Mouse (Mus musculus): ENCODE measurements around the gene Rgsl1.

Gene Rgsl1

DNA sequence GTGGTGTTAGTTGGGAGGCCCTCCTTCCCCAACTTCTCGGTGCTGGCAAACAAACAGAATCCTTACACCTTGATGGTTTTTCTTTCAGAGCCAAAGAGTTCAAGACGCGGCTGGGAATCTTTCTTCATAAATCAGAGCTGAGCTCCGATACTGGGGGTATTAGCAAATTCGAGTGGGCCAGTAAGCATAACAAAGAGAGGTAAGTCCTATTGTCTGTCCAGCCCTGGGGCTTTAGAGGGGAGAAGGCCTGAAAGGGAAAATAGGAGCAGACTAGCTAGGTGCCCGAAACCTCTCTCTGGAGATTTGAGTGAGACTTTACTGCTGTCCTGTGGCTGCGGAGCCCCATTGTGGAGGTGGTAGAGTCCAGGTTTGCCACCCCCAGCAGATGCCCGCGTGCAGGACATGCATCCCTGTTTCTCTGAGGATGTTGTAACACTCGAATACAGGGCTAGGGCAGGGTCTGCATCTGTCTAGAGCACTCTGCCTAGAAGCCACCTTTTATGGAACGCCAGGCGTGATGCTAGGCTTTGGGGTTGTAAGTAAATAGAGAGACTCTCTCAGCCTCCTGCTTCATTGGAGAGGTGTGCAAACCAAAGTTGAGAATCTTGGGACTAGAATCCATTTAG lies 103.1 kb downstream of the Rgsl1 start:
- DNase-seq (ENCODE audit: low read depth): peak; percentile 27

DNA sequence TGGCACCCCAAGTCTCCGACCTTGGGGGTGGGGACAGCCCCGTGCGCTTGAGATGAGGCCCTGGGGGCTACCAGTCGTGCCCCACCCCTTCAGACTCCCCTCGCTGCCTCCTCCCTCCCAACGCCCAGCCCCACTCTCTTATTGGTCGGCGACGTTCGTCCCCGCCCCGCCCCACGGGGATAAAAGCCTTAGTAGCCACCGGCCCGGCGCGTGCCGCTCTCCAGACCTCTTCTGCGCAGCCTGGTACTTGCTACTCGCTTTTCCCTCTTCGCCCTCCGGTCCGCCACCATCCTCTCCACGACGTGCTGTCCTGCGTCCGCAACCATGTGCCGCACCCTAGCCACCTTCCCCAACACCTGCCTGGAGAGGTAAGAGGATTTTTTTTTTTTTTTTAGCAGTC lies 103.8 kb downstream of the Rgsl1 start, which contains the start of gene Rgs16:
Gene Rgs16, plus strand, starts transcription at position 205 of the 400 bp plus-strand sequence.
- DNase-seq (ENCODE audit: low read depth): peak; percentile 95

DNA sequence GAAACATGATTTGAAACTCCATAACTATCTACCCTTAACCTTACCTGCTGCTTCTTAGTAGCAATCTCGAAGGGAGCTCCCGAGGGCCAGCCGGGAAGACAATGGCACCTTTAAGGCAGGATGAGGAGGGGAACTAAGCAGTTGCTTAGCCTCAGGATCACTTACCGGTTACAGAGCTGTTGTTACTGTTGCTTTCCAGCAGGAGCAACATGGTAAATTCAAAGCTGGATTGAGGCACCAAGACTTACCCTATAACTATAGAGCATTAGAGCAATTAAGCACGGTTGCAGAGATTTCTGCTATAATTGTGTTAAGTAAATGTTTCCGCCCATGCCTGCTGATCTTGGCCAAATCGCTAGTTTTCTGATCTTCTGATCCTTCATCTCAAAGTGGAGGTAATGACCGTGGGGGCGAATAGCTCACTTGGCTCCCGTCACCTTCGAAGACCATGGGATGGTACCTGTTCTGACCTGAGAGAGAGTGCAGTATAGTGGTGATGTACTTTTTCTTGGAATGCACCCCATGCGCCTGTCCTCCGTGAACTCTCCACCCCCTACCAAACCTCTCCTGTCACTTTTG lies 104.4 kb downstream of the Rgsl1 start:
- no peak for DNase-seq (ENCODE audit: low read depth)

DNA sequence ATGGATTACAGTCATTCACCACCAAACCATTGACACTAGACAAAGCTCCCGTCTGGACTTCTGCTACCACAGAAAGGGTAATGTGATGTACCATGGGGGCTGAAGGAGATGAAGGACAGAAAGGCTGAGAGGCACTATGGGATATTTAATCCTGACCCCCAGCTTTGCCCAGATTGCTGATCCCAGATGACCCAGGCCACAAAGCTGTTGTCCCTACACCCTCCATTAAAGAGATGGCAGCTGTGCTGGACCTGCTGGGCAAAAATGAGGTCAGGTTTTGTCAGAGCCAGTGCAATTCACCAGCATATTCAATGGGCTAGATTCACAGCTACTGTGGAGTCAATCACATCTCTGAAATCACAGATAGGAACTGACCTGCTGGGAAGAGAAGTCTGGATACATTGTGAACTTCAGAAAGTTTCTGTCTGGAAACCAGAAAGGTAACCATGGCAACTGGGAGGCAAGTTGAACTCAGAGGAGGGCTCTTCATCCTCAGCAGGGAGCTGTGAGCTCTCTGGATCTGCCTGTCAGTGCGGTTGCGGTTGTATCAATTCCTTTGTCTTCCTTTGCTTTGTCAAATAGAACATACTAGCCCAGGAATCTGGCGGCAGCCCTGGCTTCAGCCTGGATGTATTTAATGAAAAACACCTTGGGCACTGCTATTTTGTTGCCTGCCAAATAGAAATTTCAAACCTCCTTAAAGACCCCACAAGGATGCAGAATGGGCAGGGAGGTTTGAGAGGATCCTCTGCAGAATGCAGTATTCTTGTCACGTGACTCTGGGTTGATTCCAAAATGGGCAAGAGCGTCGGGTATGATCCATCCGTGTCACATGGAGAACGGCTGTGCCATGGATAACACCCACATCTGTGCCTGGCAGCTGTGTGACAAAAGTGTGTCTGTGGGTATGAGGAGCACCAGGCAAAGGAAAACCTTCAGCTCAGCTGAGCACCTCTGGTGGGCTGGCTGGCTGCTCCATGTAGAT lies 106.5 kb downstream of the Rgsl1 start:
- DNase-seq (ENCODE audit: low read depth): no peak

DNA sequence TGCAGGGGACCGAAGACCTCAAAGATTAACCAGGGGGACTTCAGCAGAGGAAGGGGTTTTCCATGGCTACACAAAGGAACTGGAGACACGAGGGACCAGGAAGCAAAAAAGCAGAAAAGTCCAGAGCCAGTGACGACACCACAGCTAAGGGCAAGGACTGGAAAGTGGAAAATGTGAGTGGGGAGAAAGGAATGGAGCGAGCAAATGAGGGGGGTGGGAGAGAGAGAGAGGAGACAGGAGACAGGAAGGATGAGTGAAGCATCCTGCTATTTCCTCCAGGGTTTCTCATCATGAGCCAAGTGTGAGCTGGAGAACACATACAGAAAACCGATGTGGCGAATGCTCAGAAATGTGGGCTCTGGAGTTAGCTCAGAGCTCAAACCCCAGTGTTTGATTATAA lies 107.8 kb downstream of the Rgsl1 start:
- DNase-seq (ENCODE audit: low read depth): peak; percentile 49

DNA sequence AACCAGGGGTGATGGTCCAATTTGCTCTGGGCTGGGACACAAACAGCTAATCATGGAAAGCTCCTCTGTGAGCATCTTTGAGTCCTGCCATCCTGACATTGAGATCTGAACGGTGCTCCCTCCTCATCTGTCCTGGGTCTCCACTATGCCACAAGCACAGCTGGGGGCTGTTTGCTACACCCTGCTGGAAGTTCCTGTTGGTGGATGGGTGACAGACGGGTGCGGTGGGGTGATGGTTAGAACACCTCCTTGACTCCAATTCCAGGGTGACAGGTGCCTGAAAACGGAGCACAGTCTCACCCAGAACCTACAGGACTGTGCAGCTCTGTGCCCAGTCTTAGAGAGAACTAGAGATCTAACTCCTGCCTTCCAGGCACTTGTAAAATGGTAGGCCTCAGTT lies 109.1 kb downstream of the Rgsl1 start:
- DNase-seq (ENCODE audit: low read depth): no peak

DNA sequence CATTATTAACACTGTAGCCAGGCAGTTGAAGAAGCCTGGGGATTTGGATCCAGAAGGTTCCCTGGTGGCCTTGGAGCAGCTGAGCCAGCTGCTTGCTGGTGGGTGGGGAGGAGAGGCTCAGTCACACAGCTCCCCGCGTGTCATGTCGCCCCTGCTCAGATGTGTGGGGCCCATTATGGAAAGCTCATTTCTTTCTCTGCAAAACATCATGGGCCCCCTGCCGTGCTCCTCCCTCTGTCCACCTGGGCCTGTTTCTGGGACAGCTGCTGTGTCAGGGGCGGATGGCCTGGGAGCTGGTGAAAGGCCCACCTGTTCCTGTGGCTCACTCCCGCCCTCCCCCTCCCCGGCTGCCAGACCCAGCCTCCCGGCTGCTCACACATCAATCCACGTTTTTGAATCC lies 110.8 kb downstream of the Rgsl1 start:
- DNase-seq (ENCODE audit: low read depth): no peak

DNA sequence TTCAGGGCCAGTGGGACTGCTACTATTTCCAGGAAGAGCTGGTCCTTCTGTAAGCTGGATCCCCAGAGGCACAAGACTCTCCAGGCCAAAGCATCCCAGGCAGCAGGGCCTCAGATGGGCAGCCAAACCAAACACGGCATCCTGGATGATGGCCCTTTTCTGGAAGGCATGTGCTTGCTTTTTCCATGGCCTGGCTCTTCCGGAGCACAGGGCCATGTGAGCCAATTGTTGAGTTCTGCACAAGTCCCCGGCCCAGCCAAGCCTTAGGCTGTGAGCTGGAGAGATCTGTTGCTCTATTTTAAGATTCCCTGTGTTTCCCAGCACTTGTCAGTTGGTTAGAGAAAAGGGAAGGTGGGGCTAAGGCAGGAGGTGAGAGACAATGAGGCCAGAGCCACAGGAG lies 113.3 kb downstream of the Rgsl1 start:
- DNase-seq (ENCODE audit: low read depth): peak; percentile 47

DNA sequence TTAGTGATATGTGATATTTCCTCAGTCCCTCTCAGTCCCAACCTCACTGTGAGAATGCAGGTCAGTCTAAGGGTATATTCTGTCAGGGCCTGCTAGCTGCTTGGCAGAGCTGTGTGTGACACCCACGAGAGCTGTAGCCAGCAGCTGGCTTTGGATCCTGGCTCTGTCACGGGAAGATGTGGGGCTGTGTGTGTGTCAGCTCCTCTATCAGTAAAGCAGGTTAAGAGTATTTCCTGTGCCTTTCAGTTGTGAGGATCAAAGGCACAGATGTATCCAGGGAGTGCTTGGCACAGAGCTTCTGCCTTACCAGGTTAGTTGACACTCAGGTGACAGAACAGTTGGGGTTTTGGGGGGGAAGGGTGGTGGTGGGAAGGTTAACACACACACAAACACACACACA lies 114.1 kb downstream of the Rgsl1 start:
- no peak for DNase-seq (ENCODE audit: low read depth)
